Mouse (Mus musculus): ENCODE measurements around the gene Gabpb2. TPM values are rescaled to one million over a fixed set of nuclear protein-coding genes. Genes with fewer than 3 reads are reported as not detected.

Gabpb2 gene
- total and polyA plus RNA-seq, 3 experiments, result 72.2 to 92.8 (median 82.2) TPM

DNA sequence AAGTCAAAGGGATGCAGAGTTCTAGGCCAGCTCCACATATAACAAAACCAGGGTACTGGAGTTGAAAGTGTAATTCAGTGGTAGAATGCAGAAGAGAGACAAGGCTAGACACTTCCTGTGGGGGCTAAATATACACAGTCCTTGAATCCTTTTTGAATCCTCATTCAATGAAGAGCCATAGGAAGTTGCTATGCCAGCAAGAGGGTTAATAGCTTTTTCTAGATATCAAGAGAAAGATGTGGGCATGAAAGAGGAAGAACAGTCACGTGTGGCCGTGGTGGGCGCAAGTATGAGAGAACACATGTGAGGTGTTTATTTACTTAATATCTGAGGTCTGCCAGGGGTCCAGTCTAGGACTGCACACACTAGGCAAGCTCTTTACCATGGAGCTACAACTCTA, 81.4 kb downstream of the Gabpb2 start:
- H3K27ac ChIP-seq (ENCODE audit: control insufficient read depth, low read depth, low read length), result peak overlapping the region; percentile 79
- peak; percentile 63 for DNase-seq (ENCODE audit: low read depth, low spot score)
- peaks cover 12 to 25% of the 10 kb centered on the region in 2 experiments for H3K4me1 ChIP-seq (ENCODE audit: control insufficient read depth in 1 of 2, insufficient read depth in 2 of 2, low read length in 2 of 2)
- no peaks in the 10 kb centered on the region for H3K9me3 ChIP-seq (replicated peaks; ENCODE audit: insufficient read depth, low read length)
- peaks cover 11% of the 10 kb centered on the region for H3K79me2 ChIP-seq (ENCODE audit: control insufficient read depth, insufficient read depth, low read length, poor library complexity)
- H3K9ac ChIP-seq (ENCODE audit: control insufficient read depth, low read depth, low read length, poor library complexity, severe bottlenecking), result peak overlapping the region; percentile 45
- H3K36me3 ChIP-seq (ENCODE audit: control insufficient read depth in 1 of 2, insufficient read depth in 2 of 2, low read length in 2 of 2), result peaks cover 0 to 24% of the 10 kb centered on the region in 2 experiments
- peak overlapping the region; percentile 55 to 86 for H3K4me3 ChIP-seq (ENCODE audit: control insufficient read depth in 1 of 2, insufficient read depth in 1 of 2, low read depth in 2 of 2, low read length in 2 of 2)
- no peaks in the 10 kb centered on the region for H3K27me3 ChIP-seq (ENCODE audit: control insufficient read depth in 1 of 2, insufficient read depth in 2 of 2, low read length in 2 of 2)
- TF ChIP-seq CHD2 (IDR thresholded peaks at IDR 0.05; ENCODE audit: low read length), result no peak
- TF ChIP-seq CTCF (IDR thresholded peaks at IDR 0.05 in 2 of 3, conservative IDR thresholded peaks at IDR 0.05 in 1 of 3; ENCODE audit: control insufficient read depth in 1 of 3, insufficient read depth in 1 of 3, low read depth in 2 of 3, low read length in 3 of 3, poor library complexity in 1 of 3, severe bottlenecking in 1 of 3), result no peak
- TF ChIP-seq HCFC1 (IDR thresholded peaks at IDR 0.05; ENCODE audit: low read depth, low read length), result 0 out of 2 replicates have a peak, but pooled peaks have one; percentile 9
- TF ChIP-seq ZC3H11A (IDR thresholded peaks at IDR 0.05; ENCODE audit: low read depth, low read length), result no peak
- 0 out of 2 replicates have a peak, but pooled peaks have one; percentile 4 for TF ChIP-seq TCF12 (IDR thresholded peaks at IDR 0.05; ENCODE audit: low read depth, low read length)
- no peak for TF ChIP-seq MYB (IDR thresholded peaks at IDR 0.05; ENCODE audit: low read depth, low read length)
- peak in 1 of 2 experiments; percentile 71; a peak in 2 of 4 replicates for TF ChIP-seq USF2 (IDR thresholded peaks at IDR 0.05; ENCODE audit: borderline replicate concordance in 1 of 2, insufficient read depth in 1 of 2, low read depth in 1 of 2, low read length in 2 of 2)
- peak; percentile 94 for TF ChIP-seq BHLHE40 (IDR thresholded peaks at IDR 0.05; ENCODE audit: borderline replicate concordance, low read depth, low read length)
- peak; percentile 86 for TF ChIP-seq MYC (IDR thresholded peaks at IDR 0.05; ENCODE audit: low read depth, low read length)
- no peak for TF ChIP-seq KAT2A (conservative IDR thresholded peaks at IDR 0.05; ENCODE audit: low read depth, low read length)
- no peak for TF ChIP-seq E2F4 (IDR thresholded peaks at IDR 0.05; ENCODE audit: borderline replicate concordance, low read depth, low read length)
- TF ChIP-seq NELFE (IDR thresholded peaks at IDR 0.05; ENCODE audit: low read depth, low read length), result no peak
- TF ChIP-seq NRF1 (IDR thresholded peaks at IDR 0.05; ENCODE audit: insufficient read depth, low read depth, low read length, poor library complexity, severe bottlenecking), result no peak
- TF ChIP-seq ZKSCAN1 (IDR thresholded peaks at IDR 0.05; ENCODE audit: low read depth, low read length), result no peak
- no peak for TF ChIP-seq POLR2A (IDR thresholded peaks at IDR 0.05; ENCODE audit: control insufficient read depth in 1 of 2, insufficient read depth in 1 of 2, low read depth in 1 of 2, low read length in 2 of 2, poor library complexity in 1 of 2)
- peak; percentile 48; the same call in 1 of the 2 replicates for TF ChIP-seq ETS1 (IDR thresholded peaks at IDR 0.05; ENCODE audit: low read depth, low read length)
- peak; percentile 14; the same call in 1 of the 2 replicates for TF ChIP-seq TAL1 (IDR thresholded peaks at IDR 0.05; ENCODE audit: low read length)
- no peak for TF ChIP-seq RCOR1 (IDR thresholded peaks at IDR 0.05; ENCODE audit: low read depth, low read length)
- peak; percentile 29; the same call in 1 of the 2 replicates for TF ChIP-seq GATA1 (IDR thresholded peaks at IDR 0.05; ENCODE audit: low read depth, low read length)
- peak; percentile 70; the same call in 1 of the 2 replicates for TF ChIP-seq SIN3A (IDR thresholded peaks at IDR 0.05; ENCODE audit: low read length)
- TF ChIP-seq POLR2AphosphoS2 (IDR thresholded peaks at IDR 0.05; ENCODE audit: low read length), result no peak; the same call in 1 of the 2 replicates
- peak; percentile 62; the same call in 1 of the 2 replicates for TF ChIP-seq CHD1 (IDR thresholded peaks at IDR 0.05; ENCODE audit: low read depth, low read length)
- TF ChIP-seq JUND (IDR thresholded peaks at IDR 0.05; ENCODE audit: low read depth, low read length), result no peak
- peak; percentile 89 for TF ChIP-seq MAX (IDR thresholded peaks at IDR 0.05; ENCODE audit: low read length)
- TF ChIP-seq TBP (IDR thresholded peaks at IDR 0.05; ENCODE audit: low read depth, low read length), result no peak
- no peak for TF ChIP-seq MAZ (IDR thresholded peaks at IDR 0.05; ENCODE audit: low read depth, low read length)
- no peak for TF ChIP-seq ZNF384 (IDR thresholded peaks at IDR 0.05; ENCODE audit: low read depth, low read length)
- peak; percentile 76; the same call in 1 of the 2 replicates for TF ChIP-seq MXI1 (IDR thresholded peaks at IDR 0.05; ENCODE audit: low read depth, low read length)
- no peak for TF ChIP-seq ELF1 (IDR thresholded peaks at IDR 0.05; ENCODE audit: low read depth, low read length)
- TF ChIP-seq POLR2AphosphoS5 (IDR thresholded peaks at IDR 0.05; ENCODE audit: borderline replicate concordance, low read depth, low read length), result no peak
- TF ChIP-seq MEF2A (IDR thresholded peaks at IDR 0.05; ENCODE audit: extremely low read depth, insufficient replicate concordance, low read depth, low read length, poor library complexity, severe bottlenecking), result no peak
- no peak; the same call in 1 of the 2 replicates for TF ChIP-seq ZMIZ1 (IDR thresholded peaks at IDR 0.05; ENCODE audit: low read depth, low read length)
- peak; percentile 51 to 54; a peak in 2 of 4 replicates for TF ChIP-seq EP300 (IDR thresholded peaks at IDR 0.05; ENCODE audit: low read depth in 1 of 2, low read length in 2 of 2)
- no peak for TF ChIP-seq RAD21 (IDR thresholded peaks at IDR 0.05; ENCODE audit: low read depth, low read length)
- peak; percentile 92 for TF ChIP-seq USF1 (IDR thresholded peaks at IDR 0.05; ENCODE audit: low read depth, low read length)
- no peak for TF ChIP-seq GABPA (IDR thresholded peaks at IDR 0.05; ENCODE audit: low read depth, low read length)
- no peak for TF ChIP-seq MAFK (IDR thresholded peaks at IDR 0.05; ENCODE audit: borderline replicate concordance, low read depth, low read length)
- TF ChIP-seq SMC3 (IDR thresholded peaks at IDR 0.05; ENCODE audit: low read depth, low read length), result no peak
